Mouse (Mus musculus) forebrain, embryonic 14.5 days (tissue): ENCODE data around the gene Rps6kl1. TPM values are rescaled to one million over a fixed set of nuclear protein-coding genes. Genes with fewer than 3 reads are reported as not detected.

ENCODE experiments used
- ATAC-seq: fragments of 200-750 bp; cut with Nextera tagmentation; 2 replicates; pipeline ENCODE4 v1.8.0; 2017; ENCODE audit warnings: mild to moderate bottlenecking, moderate library complexity
- DNase-seq: peaks from one replicate; pipeline ENCODE4 v3.0.0-alpha.2; 2015; ENCODE audit warnings: low spot score
- H3K27ac ChIP-seq: fragments of 300-500 bp; sonication (generic); 2 replicates; pipeline ENCODE4 v1.5.1; 2014; ENCODE audit warnings: low read depth, mild to moderate bottlenecking, control low read depth, low read length, moderate library complexity
- H3K27me3 ChIP-seq: fragments of 300-500 bp; sonication (generic); replicated peaks from 2 replicates; pipeline ENCODE4 v1.6.1; 2014; ENCODE audit warnings: low read length, control low read depth, mixed read lengths; ENCODE audit not compliant: control insufficient read depth, insufficient read depth
- H3K36me3 ChIP-seq: fragments of 300-500 bp; sonication (generic); 2 replicates; pipeline ENCODE4 v1.6.1; 2014; ENCODE audit warnings: low read length, control low read depth; ENCODE audit not compliant: control insufficient read depth, insufficient read depth
- H3K4me1 ChIP-seq: fragments of 300-500 bp; sonication (generic); 2 replicates; pipeline ENCODE4 v1.6.1; 2014; ENCODE audit warnings: antibody characterized with exemption, low read length, control low read depth; ENCODE audit not compliant: control insufficient read depth, insufficient read depth
- H3K4me2 ChIP-seq: fragments of 300-500 bp; sonication (generic); 2 replicates; pipeline ENCODE4 v1.6.1; 2014; ENCODE audit warnings: mild to moderate bottlenecking, control low read depth, low read length
- H3K4me3 ChIP-seq: fragments of 300-500 bp; sonication (generic); 2 replicates; pipeline ENCODE4 v1.5.1; 2014; ENCODE audit warnings: low read depth, low read length, control low read depth
- H3K9ac ChIP-seq: fragments of 300-500 bp; sonication (generic); 2 replicates; pipeline ENCODE4 v1.6.1; 2014; ENCODE audit warnings: mild to moderate bottlenecking, low read length, control low read depth, moderate library complexity
- H3K9me3 ChIP-seq: fragments of 300-500 bp; sonication (generic); replicated peaks from 2 replicates; pipeline ENCODE4 v1.6.1; 2016; ENCODE audit warnings: low read length, control low read depth, mixed read lengths; ENCODE audit not compliant: control insufficient read depth
- WGBS: fragments of 180-500 bp; shearing (Covaris S2); extraction: QIAGEN DNeasy Blood & Tissue Kit; methylation state at CpG from one replicate; pipeline ENCODE4 v1.1.7; 2014; 5-methylcytosine and 5-hydroxymethylcytosine counted together
- polyA plus RNA-seq: library from polyadenylated mRNA; unstranded; fragments of >200 nt; fragmentation: Nextera tagmentation; extraction: Ambion mirVana; gene quantifications from 2 replicates; pipeline ENCODE4 v1.2.1, GENCODE M21; 2014

Rps6kl1 gene
- polyA plus RNA-seq, 1 experiment from 2014 or later = 11.7 TPM

DNA sequence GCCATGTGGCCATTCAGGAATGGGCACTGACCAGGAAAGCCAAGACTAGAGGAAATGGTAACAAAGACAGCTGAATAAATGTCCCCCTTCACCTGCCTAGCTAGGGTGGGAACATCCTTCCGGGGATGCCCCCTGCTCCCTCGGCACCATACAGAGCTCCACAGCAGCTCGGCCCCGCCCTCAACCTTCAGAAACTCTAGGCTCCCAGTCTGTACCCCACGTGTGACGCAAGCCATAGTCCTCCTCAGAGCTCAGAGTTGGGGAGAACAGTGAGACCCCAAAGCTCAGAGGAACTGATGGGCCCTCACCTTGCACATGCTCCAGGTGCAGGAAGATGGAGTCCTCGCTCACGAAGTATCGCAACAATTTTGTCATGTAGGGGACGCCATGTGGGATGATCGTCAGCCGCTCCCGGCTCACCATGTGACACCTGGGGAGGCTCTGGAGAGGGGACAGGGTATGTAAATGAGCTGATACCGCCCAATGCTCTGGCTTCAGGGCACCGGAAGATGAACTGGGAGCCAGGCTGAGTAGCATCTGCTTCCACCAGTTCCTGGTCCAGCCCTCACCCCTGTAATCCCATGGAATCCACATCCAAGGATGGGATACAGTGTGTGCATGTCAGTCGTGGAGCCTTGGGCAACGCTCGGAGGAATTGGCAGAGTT is 10.9 kb downstream of the Rps6kl1 start:
- Histone ChIP-seq H3K4me3 (no peak overlapping the region), H3K9me3 (no peaks in the 10 kb centered on the region), H3K9ac (no peak overlapping the region), H3K36me3 (peaks cover 19% of the 10 kb centered on the region), H3K27ac (no peak overlapping the region), H3K4me1 (no peaks in the 10 kb centered on the region), H3K27me3 (no peaks in the 10 kb centered on the region), H3K4me2 (no peak overlapping the region)
- 57% methylated on average over 18 of the region's 18 CpGs for WGBS
- ATAC-seq (no peak), DNase-seq (no peak)

DNA sequence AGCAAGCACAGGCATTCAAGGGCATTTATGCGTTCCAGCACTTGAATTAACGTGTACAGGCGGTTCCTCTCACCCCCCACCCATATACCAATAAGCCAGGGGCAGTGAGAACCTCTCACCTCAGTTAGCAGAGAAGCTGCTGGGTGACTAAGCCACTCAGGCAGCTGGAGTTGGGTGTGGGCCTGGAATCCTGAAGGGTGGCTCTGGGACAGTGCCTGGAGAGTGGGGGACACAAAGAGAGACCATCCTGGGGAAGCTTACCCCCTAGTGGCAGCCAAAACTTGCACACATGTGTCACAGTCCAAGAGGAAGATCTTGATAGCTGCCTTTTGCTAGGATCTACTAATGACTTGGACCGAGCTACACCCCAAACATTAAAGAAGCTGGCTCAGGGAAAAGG is 14.4 kb downstream of the Rps6kl1 start:
- no peak overlapping the region for H3K4me2 ChIP-seq
- WGBS = 74% methylated on average over 4 of the region's 4 CpGs
- H3K27me3 ChIP-seq = no peaks in the 10 kb centered on the region
- no peak overlapping the region for H3K9ac ChIP-seq
- no peak for DNase-seq
- H3K27ac ChIP-seq = no peak overlapping the region
- no peak overlapping the region for H3K4me3 ChIP-seq
- H3K4me1 ChIP-seq = no peaks in the 10 kb centered on the region
- no peak for ATAC-seq
- peaks cover 49% of the 10 kb centered on the region for H3K36me3 ChIP-seq
- H3K9me3 ChIP-seq = no peaks in the 10 kb centered on the region

DNA sequence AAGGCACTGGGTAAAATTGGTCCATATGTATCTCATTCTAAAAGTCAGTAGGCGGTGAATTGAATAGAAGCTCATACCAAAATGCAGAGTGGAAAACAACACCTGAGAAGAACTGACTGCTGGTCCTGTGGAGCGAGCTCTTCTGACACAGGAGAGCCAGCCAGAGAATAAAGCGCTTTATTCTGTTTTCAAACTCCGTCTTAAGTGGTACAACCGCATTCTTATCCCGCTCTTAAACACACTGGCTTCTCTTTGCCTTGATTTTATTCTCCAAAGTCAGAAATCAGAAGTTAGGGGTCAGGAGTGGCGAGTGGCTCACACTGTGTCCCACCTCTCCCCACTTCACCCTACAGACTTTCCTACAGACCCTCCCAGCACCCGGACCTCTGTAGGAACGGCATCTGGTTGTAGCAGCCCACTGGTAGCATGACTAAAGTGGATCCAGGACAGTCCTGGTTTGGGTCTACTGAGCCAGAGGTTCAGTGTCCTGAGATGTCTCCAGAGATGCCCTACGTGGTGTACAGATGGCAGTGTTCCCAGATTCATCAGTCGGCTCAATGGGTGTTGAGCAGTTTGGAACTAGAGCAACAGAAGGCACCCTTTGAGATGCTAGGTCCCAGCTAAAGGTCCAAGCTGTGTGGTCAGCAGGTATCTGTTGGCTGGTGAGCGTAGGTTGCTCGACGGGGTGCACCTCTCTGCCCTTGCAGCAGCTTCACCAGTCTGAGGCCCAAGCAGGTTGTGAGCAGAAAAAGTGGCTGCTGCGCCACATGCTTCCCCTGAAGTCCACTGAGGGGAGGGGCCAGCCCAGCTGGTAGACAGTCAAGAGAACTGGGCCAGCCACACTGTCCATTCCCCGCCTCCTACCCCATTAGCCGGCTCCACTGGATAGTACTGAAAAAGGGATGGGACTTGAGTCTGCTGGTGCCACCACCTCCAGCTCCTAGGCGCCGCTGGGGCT is 15.3 kb downstream of the Rps6kl1 start:
- ATAC-seq (0 out of 2 replicates have a peak, but pooled peaks have one; percentile 32), DNase-seq (no peak)
- peaks cover 57% of the 10 kb centered on the region for H3K36me3 ChIP-seq
- no peaks in the 10 kb centered on the region for H3K9me3 ChIP-seq
- no peak overlapping the region for H3K4me3 ChIP-seq
- H3K4me2 ChIP-seq = no peak overlapping the region
- WGBS = 81% methylated on average over 19 of the region's 19 CpGs
- H3K4me1 ChIP-seq = no peaks in the 10 kb centered on the region
- H3K27me3 ChIP-seq = no peaks in the 10 kb centered on the region
- no peak overlapping the region for H3K27ac ChIP-seq
- no peak overlapping the region for H3K9ac ChIP-seq

DNA sequence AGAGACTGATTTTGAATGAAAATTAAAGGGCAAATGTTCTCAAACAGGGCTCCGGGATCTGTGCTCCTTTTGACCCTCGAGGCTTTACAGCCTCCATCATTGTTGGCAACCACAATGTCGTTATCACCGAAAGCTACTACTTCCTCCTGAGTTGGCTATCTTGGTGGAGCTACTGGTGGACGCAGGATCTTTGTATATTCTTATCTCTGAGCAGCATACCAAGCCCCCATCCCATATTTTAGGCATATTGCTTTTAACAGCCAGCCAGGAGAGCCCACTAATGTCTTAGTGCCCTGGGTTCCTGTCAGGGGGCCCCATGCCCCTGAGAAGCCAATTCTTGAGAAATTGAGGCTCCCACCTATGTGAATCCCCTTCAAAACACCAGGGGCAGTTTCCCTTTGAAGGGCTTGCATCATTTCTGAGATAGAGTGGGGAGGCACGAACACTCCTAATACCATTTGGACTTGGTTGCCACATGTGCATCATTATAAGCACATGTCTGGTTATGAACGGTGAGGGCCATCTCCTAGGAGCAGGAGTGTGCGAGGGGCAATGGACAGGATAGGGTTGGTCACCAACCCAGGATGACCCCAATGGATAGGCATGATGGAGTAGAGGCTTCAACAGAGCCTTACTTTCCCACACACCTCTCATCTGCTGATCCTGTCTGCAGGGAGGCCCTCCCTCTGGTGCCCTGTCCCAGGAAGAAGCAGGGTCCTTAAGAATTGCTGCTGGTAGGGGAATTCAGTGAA is 16.8 kb downstream of the Rps6kl1 start:
- Histone ChIP-seq H3K4me2 (no peak overlapping the region), H3K9ac (no peak overlapping the region), H3K27ac (no peak overlapping the region), H3K4me3 (no peak overlapping the region), H3K4me1 (no peaks in the 10 kb centered on the region), H3K27me3 (no peaks in the 10 kb centered on the region), H3K36me3 (peaks cover 73% of the 10 kb centered on the region), H3K9me3 (no peaks in the 10 kb centered on the region)
- no peak for ATAC-seq
- DNase-seq = no peak
- WGBS = 91% methylated on average over 8 of the region's 8 CpGs

DNA sequence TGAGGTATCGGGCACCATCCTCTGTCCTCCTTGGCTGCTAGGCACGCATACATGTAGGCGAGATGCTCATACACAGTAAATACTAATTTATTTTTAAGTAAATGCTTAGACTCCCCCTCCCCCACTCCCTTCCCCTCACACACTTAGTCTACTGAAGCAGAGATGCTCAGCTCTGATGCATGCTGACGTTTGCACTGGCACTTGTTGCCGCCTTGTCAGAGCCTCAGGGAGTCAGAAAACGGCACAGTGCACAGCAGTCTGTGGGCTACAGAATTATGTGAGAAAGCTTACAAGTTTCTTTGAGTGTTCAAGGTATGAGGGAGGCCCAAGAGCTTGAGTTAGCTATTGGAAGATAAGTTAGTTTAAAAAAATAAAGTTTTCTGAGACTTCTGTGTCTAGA is 19.7 kb downstream of the Rps6kl1 start:
- no peak for ATAC-seq
- no peak for DNase-seq
- no peak overlapping the region for H3K4me3 ChIP-seq
- H3K4me1 ChIP-seq = no peaks in the 10 kb centered on the region
- no peaks in the 10 kb centered on the region for H3K9me3 ChIP-seq
- H3K27ac ChIP-seq = no peak overlapping the region
- WGBS = 91% methylated on average over 6 of the region's 6 CpGs
- H3K36me3 ChIP-seq = peaks cover 82% of the 10 kb centered on the region
- no peaks in the 10 kb centered on the region for H3K27me3 ChIP-seq
- H3K9ac ChIP-seq = no peak overlapping the region
- H3K4me2 ChIP-seq = no peak overlapping the region

DNA sequence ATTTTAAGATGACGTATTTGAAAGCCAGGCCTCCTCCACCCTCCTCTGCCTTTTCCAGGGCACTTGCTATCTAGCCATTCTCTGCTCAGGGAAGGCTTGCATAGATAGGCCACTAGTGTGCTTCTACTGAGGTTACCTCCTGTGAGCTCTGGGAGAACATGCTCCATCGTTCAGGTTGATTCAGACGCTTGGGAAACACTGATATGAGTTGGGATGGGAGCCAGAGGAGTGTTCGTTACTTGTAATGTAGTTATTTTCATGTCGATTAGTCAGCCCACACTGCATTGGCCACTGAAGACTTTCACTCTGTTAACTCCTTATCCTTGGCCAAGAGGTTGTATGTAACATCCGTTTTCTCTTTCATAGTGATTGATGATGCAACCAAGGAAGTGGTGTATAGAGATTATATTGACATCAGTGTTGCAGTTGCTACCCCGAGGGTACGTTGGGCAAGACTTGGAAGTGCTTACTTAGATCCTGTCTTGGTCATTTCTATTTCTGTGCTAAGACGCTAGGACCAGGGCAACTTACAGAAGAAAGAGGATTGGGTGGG is 21.6 kb downstream of the Rps6kl1 start:
- ATAC-seq = no peak
- no peaks in the 10 kb centered on the region for H3K9me3 ChIP-seq
- 96% methylated on average over 9 of the region's 9 CpGs for WGBS
- H3K36me3 ChIP-seq = peaks cover 78% of the 10 kb centered on the region
- no peak overlapping the region for H3K27ac ChIP-seq
- H3K4me1 ChIP-seq = no peaks in the 10 kb centered on the region
- no peak for DNase-seq
- no peak overlapping the region for H3K4me2 ChIP-seq
- no peak overlapping the region for H3K9ac ChIP-seq
- H3K4me3 ChIP-seq = no peak overlapping the region
- no peaks in the 10 kb centered on the region for H3K27me3 ChIP-seq

DNA sequence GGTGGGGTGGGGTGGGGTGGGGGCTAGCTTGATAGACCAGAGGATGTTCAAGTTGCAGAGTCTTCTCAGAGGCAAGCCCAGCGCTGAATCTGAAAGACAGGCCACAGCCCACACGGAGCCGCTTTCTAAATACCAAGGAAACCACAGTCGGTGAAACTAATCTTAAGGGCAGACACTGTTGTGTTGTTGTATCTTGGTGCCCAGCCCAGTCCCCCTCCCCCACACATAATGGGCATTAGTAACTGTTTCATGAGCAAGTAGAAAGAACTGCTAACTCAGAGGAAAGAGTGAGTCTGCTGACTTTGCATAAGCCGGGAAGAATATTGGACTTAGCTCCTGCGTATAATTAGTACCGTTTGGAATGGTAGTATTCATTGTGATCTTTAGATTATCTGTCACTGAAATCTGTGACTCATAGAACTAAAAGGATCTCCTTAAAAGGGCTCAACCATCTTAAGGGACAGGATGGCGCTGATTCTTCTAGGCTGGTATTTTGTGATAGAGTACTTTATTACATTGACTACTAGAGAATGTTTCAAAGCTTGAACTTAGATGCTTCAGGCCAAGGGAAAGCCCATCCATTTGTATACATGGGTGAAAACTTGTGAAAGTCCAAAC is 24.0 kb downstream of the Rps6kl1 start:
- Histone ChIP-seq H3K9ac (no peak overlapping the region), H3K36me3 (peaks cover 78% of the 10 kb centered on the region), H3K27ac (no peak overlapping the region), H3K4me3 (no peak overlapping the region), H3K4me2 (no peak overlapping the region), H3K9me3 (no peaks in the 10 kb centered on the region), H3K4me1 (no peaks in the 10 kb centered on the region), H3K27me3 (no peaks in the 10 kb centered on the region)
- no peak for ATAC-seq
- 75% methylated on average over 8 of the region's 8 CpGs for WGBS
- DNase-seq = no peak

DNA sequence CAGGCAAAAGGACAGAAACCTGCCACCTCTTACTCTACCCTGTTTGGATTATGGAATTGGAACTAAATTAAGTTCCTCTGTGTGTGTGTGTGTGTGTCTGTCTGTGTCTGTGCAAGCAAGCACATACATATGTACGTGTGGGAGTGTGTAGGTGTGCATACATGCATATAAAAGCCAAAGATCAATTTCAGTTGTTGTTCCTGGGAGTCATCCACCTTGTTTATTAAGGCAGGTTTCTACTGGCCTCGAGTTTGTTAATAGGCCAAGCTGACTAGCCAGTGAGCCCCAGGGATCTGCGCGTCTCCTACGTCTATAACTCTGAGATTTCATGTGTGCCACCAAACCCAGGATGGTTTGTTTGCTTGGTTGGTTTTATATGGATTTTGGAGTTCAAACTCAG is 26.3 kb downstream of the Rps6kl1 start:
- no peaks in the 10 kb centered on the region for H3K27me3 ChIP-seq
- H3K27ac ChIP-seq = no peak overlapping the region
- no peak overlapping the region for H3K9ac ChIP-seq
- no peaks in the 10 kb centered on the region for H3K9me3 ChIP-seq
- peaks cover 77% of the 10 kb centered on the region for H3K36me3 ChIP-seq
- H3K4me2 ChIP-seq = no peak overlapping the region
- 95% methylated on average over 5 of the region's 5 CpGs for WGBS
- ATAC-seq (no peak), DNase-seq (no peak)
- no peak overlapping the region for H3K4me3 ChIP-seq
- no peaks in the 10 kb centered on the region for H3K4me1 ChIP-seq
